Mouse (Mus musculus) E14TG2a.4 (cell line): ENCODE data around the gene Hist1h4h.

Experiments
- CTCF ChIP-seq: conservative IDR thresholded peaks from 2 replicates; pipeline ENCODE4 v1.5.1; 2014; ENCODE audit warnings: low read length
- NANOG ChIP-seq: IDR thresholded peaks from 2 replicates; pipeline ENCODE4 v1.6.1; 2014; ENCODE audit warnings: borderline replicate concordance, low read length, mixed read lengths
- POU5F1 ChIP-seq: IDR thresholded peaks from 2 replicates; pipeline ENCODE4 v1.6.1; 2014; ENCODE audit warnings: low read length, borderline replicate concordance

GRCm38 (mm10) chr13:23577835-23578234 is 47.0 kb downstream of the Hist1h4h start:
- no peak for TF ChIP-seq CTCF
- TF ChIP-seq POU5F1: no peak
- TF ChIP-seq NANOG: no peak
